ENCODE assay signal across 8 mouse cellular contexts in genomic region chr15:79436481-79436921, GRCm38 (mm10). TPM values are rescaled to one million over a fixed set of nuclear protein-coding genes. Genes with fewer than 3 reads are reported as not detected.
DNase-seq lines count a peak whose midpoint lies in the region; ATAC-seq and TF ChIP-seq lines count a peak whose summit lies in the region.

No protein-coding gene starts in this region.

- ATAC-seq in intestine, embryonic 16.5 days: no peak
- ATAC-seq in forebrain, embryonic 16.5 days: no peak

- DNase-seq in adrenal gland, postnatal 10 days: peak; percentile 56
- no peak for DNase-seq in adrenal gland, adult 8-10 months
- peak; percentile 73 to 77 for DNase-seq in cerebellum, postnatal 36 days
- no peak for DNase-seq in urinary bladder, adult 18-20 months (ENCODE audit: low spot score in 2 of 2)
- no peak for DNase-seq in layer of hippocampus, adult 8-10 months (ENCODE audit: low spot score in 2 of 2)

- H3K27me3 ChIP-seq in E14TG2a.4 (ENCODE audit: insufficient read depth, low read length): no peaks in the 10 kb centered on the region
- no peaks in the 10 kb centered on the region for H3K27me3 ChIP-seq in intestine, embryonic 16.5 days (replicated peaks; ENCODE audit: control insufficient read depth, insufficient read depth, low read length)
- no peaks in the 10 kb centered on the region for H3K27me3 ChIP-seq in forebrain, embryonic 16.5 days (replicated peaks; ENCODE audit: control insufficient read depth, insufficient read depth, low read length)

- TF ChIP-seq CTCF in E14TG2a.4 (conservative IDR thresholded peaks at IDR 0.05; ENCODE audit: low read length): no peak

- peak overlapping the region; percentile 86 for H3K4me3 ChIP-seq in E14TG2a.4 (replicated peaks; ENCODE audit: low read length)
- no peak overlapping the region for H3K4me3 ChIP-seq in intestine, embryonic 16.5 days (ENCODE audit: low read length)
- no peak overlapping the region for H3K4me3 ChIP-seq in forebrain, embryonic 16.5 days (replicated peaks; ENCODE audit: low read length)

- peaks cover 96% of the 10 kb centered on the region for H3K4me1 ChIP-seq in E14TG2a.4 (replicated peaks; ENCODE audit: low read depth, low read length)
- peaks cover 47% of the 10 kb centered on the region for H3K4me1 ChIP-seq in intestine, embryonic 16.5 days (ENCODE audit: control insufficient read depth, insufficient read depth, low read length)
- peaks cover 57% of the 10 kb centered on the region for H3K4me1 ChIP-seq in forebrain, embryonic 16.5 days (replicated peaks; ENCODE audit: control insufficient read depth, insufficient read depth, low read length)

- H3K9me3 ChIP-seq in E14TG2a.4 (ENCODE audit: low read length): no peaks in the 10 kb centered on the region
- no peaks in the 10 kb centered on the region for H3K9me3 ChIP-seq in intestine, embryonic 16.5 days (ENCODE audit: control insufficient read depth, low read length)
- H3K9me3 ChIP-seq in forebrain, embryonic 16.5 days (ENCODE audit: control insufficient read depth, low read length): no peaks in the 10 kb centered on the region; the same call in 1 of the 2 replicates

- H3K4me2 ChIP-seq in intestine, embryonic 16.5 days (ENCODE audit: low read depth, low read length): no peak overlapping the region
- no peak overlapping the region for H3K4me2 ChIP-seq in forebrain, embryonic 16.5 days (ENCODE audit: low read length)

- H3K9ac ChIP-seq in intestine, embryonic 16.5 days (ENCODE audit: low read depth, low read length): 0 out of 2 replicates have a peak overlapping the region, but pooled peaks have one; percentile 23
- H3K9ac ChIP-seq in forebrain, embryonic 16.5 days (replicated peaks; ENCODE audit: low read depth, low read length): no peak overlapping the region

- WGBS in intestine, embryonic 16.5 days: 55% methylated on average over 7 of the region's 7 CpGs
- 69% methylated on average over 7 of the region's 7 CpGs for WGBS in forebrain, embryonic 16.5 days

- H3K27ac ChIP-seq in intestine, embryonic 16.5 days (ENCODE audit: low read length): no peak overlapping the region
- no peak overlapping the region for H3K27ac ChIP-seq in forebrain, embryonic 16.5 days (ENCODE audit: low read length)

- peaks cover 55% of the 10 kb centered on the region for H3K36me3 ChIP-seq in E14TG2a.4 (ENCODE audit: insufficient read depth, low read length)
- peaks cover 7% of the 10 kb centered on the region; the same call in 1 of the 2 replicates for H3K36me3 ChIP-seq in intestine, embryonic 16.5 days (ENCODE audit: control insufficient read depth, insufficient read depth, low read length)
- H3K36me3 ChIP-seq in forebrain, embryonic 16.5 days (ENCODE audit: control insufficient read depth, insufficient read depth): peaks cover 23% of the 10 kb centered on the region

RNA-seq across cellular contexts. Expression of gene Csnk1e, which starts 18.9 kb away (rescaled TPM):
- total RNA-seq in adrenal gland, postnatal 10 days (2021): 10 to 100 TPM; 65.7 to 77.7 TPM
- 100 to 1,000 TPM in 2 of 4 experiments, 10 to 100 TPM in 2; 80.4 to 126 (median 97.1) TPM for total RNA-seq in adrenal gland, adult 8-10 months (2022)
- 28.9 and 30.8 TPM in 2 replicates for polyA plus RNA-seq in intestine, embryonic 16.5 days (2015; fragmentation: Nextera tagmentation; extraction: Ambion mirVana)
- total RNA-seq in layer of hippocampus, adult 8-10 months (2022): 100 to 1,000 TPM; 112 to 137 (median 123) TPM
- polyA plus RNA-seq in forebrain, embryonic 16.5 days (2015; fragmentation: Nextera tagmentation; extraction: Ambion mirVana): 234 and 240 TPM in 2 replicates

RNA-seq across cellular contexts. Expression of gene Tmem184b, which starts 33.1 kb away (rescaled TPM):
- total RNA-seq in adrenal gland, postnatal 10 days (2021): 10 to 100 TPM; 51.4 to 56.6 TPM
- total RNA-seq in adrenal gland, adult 8-10 months (2022): 10 to 100 TPM; 39.1 to 76.8 (median 65.3) TPM
- 43.6 and 46.4 TPM in 2 replicates for polyA plus RNA-seq in intestine, embryonic 16.5 days (2015; fragmentation: Nextera tagmentation; extraction: Ambion mirVana)
- 10 to 100 TPM; 52.5 to 66.5 (median 57.2) TPM for total RNA-seq in layer of hippocampus, adult 8-10 months (2022)
- 43.4 and 44.0 TPM in 2 replicates for polyA plus RNA-seq in forebrain, embryonic 16.5 days (2015; fragmentation: Nextera tagmentation; extraction: Ambion mirVana)

Comparison
In these comparisons a context has a peak if more than half of its experiments do, and no peak if none do; other contexts are left out.
1. DNase-seq: peak in adrenal gland, postnatal 10 days (single experiment) and cerebellum, postnatal 36 days (2 of 2); none in adrenal gland, adult 8-10 months (single experiment), urinary bladder, adult 18-20 months (0 of 2) and layer of hippocampus, adult 8-10 months (0 of 2).